Mouse (Mus musculus): ENCODE data around the gene C87499. TPM values are rescaled to one million over a fixed set of nuclear protein-coding genes. Genes with fewer than 3 reads are reported as not detected.

The C87499 gene
- polyA plus RNA-seq, 1 experiment from 2014 or later: not detected

- H3K4me3 ChIP-seq: no peak within 1 kb of the TSS
- no peaks in the 10 kb centered on the region for H3K4me1 ChIP-seq
- ATAC-seq (ENCODE audit: insufficient number of reproducible peaks, low FRiP score, low TSS enrichment, low read depth): no peak
- no peak within 1 kb of the TSS for H3K9ac ChIP-seq
- H3K36me3 ChIP-seq: no peaks in the 10 kb centered on the region
- no peaks in the 10 kb centered on the region for H3K27me3 ChIP-seq
- H3K4me2 ChIP-seq: no peak within 1 kb of the TSS
- no peaks in the 10 kb centered on the region for H3K9me3 ChIP-seq
- no peak within 1 kb of the TSS for H3K27ac ChIP-seq
- WGBS: 85% methylated on average over 1 of the region's 1 CpGs
These were observed 41.9 kb downstream of the C87499 start, which contains the start of gene Ifna9 for GRCm38 (mm10) chr4:88592285-88592684. TSS of gene Ifna9 (minus strand) at chr4:88592385.

Other genes with a start within 250 kb of the C87499 start
- 9.1 TPM in 2 replicates for gene Hacd4, start 195.5 kb downstream of the C87499 start, polyA plus RNA-seq (2015; fragmentation: Nextera tagmentation; extraction: Ambion mirVana)
- gene Ifnb1, start 111.6 kb downstream of the C87499 start, polyA plus RNA-seq (2015; fragmentation: Nextera tagmentation; extraction: Ambion mirVana): not detected in 2 replicates
- gene Ifna15, start 76.2 kb downstream of the C87499 start, polyA plus RNA-seq (2015; fragmentation: Nextera tagmentation; extraction: Ambion mirVana): not detected in 2 replicates
- not detected in 2 replicates for gene Ifna14, start 62.6 kb downstream of the C87499 start, polyA plus RNA-seq (2015; fragmentation: Nextera tagmentation; extraction: Ambion mirVana)
- not detected in 2 replicates for gene Ifna9, start 42.0 kb downstream of the C87499 start, polyA plus RNA-seq (2015; fragmentation: Nextera tagmentation; extraction: Ambion mirVana)
- not detected in 2 replicates for gene Ifna12, start 31.0 kb downstream of the C87499 start, polyA plus RNA-seq (2015; fragmentation: Nextera tagmentation; extraction: Ambion mirVana)
- not detected in 2 replicates for gene Ifna13, start 10.0 kb upstream of the C87499 start, polyA plus RNA-seq (2015; fragmentation: Nextera tagmentation; extraction: Ambion mirVana)
- gene Ifna16, start 42.5 kb upstream of the C87499 start, polyA plus RNA-seq (2015; fragmentation: Nextera tagmentation; extraction: Ambion mirVana): not detected in 2 replicates
- gene Ifna2, start 49.5 kb upstream of the C87499 start, polyA plus RNA-seq (2015; fragmentation: Nextera tagmentation; extraction: Ambion mirVana): not detected in 2 replicates
- gene Ifnab, start 56.9 kb upstream of the C87499 start, polyA plus RNA-seq (2015; fragmentation: Nextera tagmentation; extraction: Ambion mirVana): not detected in 2 replicates
- 0.56 and 1.1 TPM in 2 replicates for gene Gm26566, start 87.4 kb upstream of the C87499 start, polyA plus RNA-seq (2015; fragmentation: Nextera tagmentation; extraction: Ambion mirVana)
- gene Klhl9, start 88.1 kb upstream of the C87499 start, polyA plus RNA-seq (2015; fragmentation: Nextera tagmentation; extraction: Ambion mirVana): 93.3 and 105 TPM in 2 replicates
- not detected in 2 replicates for gene Gm13271, start 120.5 kb upstream of the C87499 start, polyA plus RNA-seq (2015; fragmentation: Nextera tagmentation; extraction: Ambion mirVana)
- 0.36 and 0.60 TPM in 2 replicates for gene Gm13283, start 125.7 kb upstream of the C87499 start, polyA plus RNA-seq (2015; fragmentation: Nextera tagmentation; extraction: Ambion mirVana)
- gene Gm13290, start 139.4 kb upstream of the C87499 start, polyA plus RNA-seq (2015; fragmentation: Nextera tagmentation; extraction: Ambion mirVana): 0.76 and 0.87 TPM in 2 replicates
- gene Gm13289, start 142.5 kb upstream of the C87499 start, polyA plus RNA-seq (2015; fragmentation: Nextera tagmentation; extraction: Ambion mirVana): not detected in 2 replicates
- gene Gm13272, start 145.4 kb upstream of the C87499 start, polyA plus RNA-seq (2015; fragmentation: Nextera tagmentation; extraction: Ambion mirVana): not detected in 2 replicates
- 0.26 and 0.37 TPM in 2 replicates for gene Ifnz, start 147.7 kb upstream of the C87499 start, polyA plus RNA-seq (2015; fragmentation: Nextera tagmentation; extraction: Ambion mirVana)
- gene Gm13276, start 151.3 kb upstream of the C87499 start, polyA plus RNA-seq (2015; fragmentation: Nextera tagmentation; extraction: Ambion mirVana): not detected in 2 replicates
- gene Gm13277, start 154.2 kb upstream of the C87499 start, polyA plus RNA-seq (2015; fragmentation: Nextera tagmentation; extraction: Ambion mirVana): not detected in 2 replicates
- gene Gm13278, start 157.1 kb upstream of the C87499 start, polyA plus RNA-seq (2015; fragmentation: Nextera tagmentation; extraction: Ambion mirVana): not detected in 2 replicates
- gene Gm13275, start 160.1 kb upstream of the C87499 start, polyA plus RNA-seq (2015; fragmentation: Nextera tagmentation; extraction: Ambion mirVana): not detected in 2 replicates
- gene Gm13279, start 163.0 kb upstream of the C87499 start, polyA plus RNA-seq (2015; fragmentation: Nextera tagmentation; extraction: Ambion mirVana): not detected in 2 replicates
- gene Gm13285, start 165.3 kb upstream of the C87499 start, polyA plus RNA-seq (2015; fragmentation: Nextera tagmentation; extraction: Ambion mirVana): 0.93 and 1.4 TPM in 2 replicates
- 0.36 TPM in 1 of 2 replicates, not detected in the other for gene Gm13287, start 168.8 kb upstream of the C87499 start, polyA plus RNA-seq (2015; fragmentation: Nextera tagmentation; extraction: Ambion mirVana)
- gene Gm13288, start 171.1 kb upstream of the C87499 start, polyA plus RNA-seq (2015; fragmentation: Nextera tagmentation; extraction: Ambion mirVana): 0.15 TPM in 1 of 2 replicates, not detected in the other
- gene Ifna7, start 181.8 kb upstream of the C87499 start, polyA plus RNA-seq (2015; fragmentation: Nextera tagmentation; extraction: Ambion mirVana): not detected in 2 replicates
- gene Ifna11, start 185.5 kb upstream of the C87499 start, polyA plus RNA-seq (2015; fragmentation: Nextera tagmentation; extraction: Ambion mirVana): not detected in 2 replicates
- gene Ifna6, start 193.0 kb upstream of the C87499 start, polyA plus RNA-seq (2015; fragmentation: Nextera tagmentation; extraction: Ambion mirVana): not detected in 2 replicates
- not detected in 2 replicates for gene Ifna5, start 201.1 kb upstream of the C87499 start, polyA plus RNA-seq (2015; fragmentation: Nextera tagmentation; extraction: Ambion mirVana)
- gene Ifna4, start 207.4 kb upstream of the C87499 start, polyA plus RNA-seq (2015; fragmentation: Nextera tagmentation; extraction: Ambion mirVana): not detected in 2 replicates
- not detected in 2 replicates for gene Ifna1, start 215.7 kb upstream of the C87499 start, polyA plus RNA-seq (2015; fragmentation: Nextera tagmentation; extraction: Ambion mirVana)
- gene Ifne, start 245.8 kb upstream of the C87499 start, polyA plus RNA-seq (2015; fragmentation: Nextera tagmentation; extraction: Ambion mirVana): not detected in 2 replicates